Mouse (Mus musculus) heart, embryonic 12.5 days (tissue): ENCODE data around the gene Cda. TPM values are rescaled to one million over a fixed set of nuclear protein-coding genes. Genes with fewer than 3 reads are reported as not detected.

Source experiments
- ATAC-seq: fragments of 200-750 bp; cut with Nextera tagmentation; 2 replicates; pipeline ENCODE4 v1.8.0; 2017; ENCODE audit warnings: moderate TSS enrichment, moderate library complexity; ENCODE audit not compliant: insufficient number of reproducible peaks, low FRiP score
- H3K27ac ChIP-seq: fragments of 300-500 bp; sonication (generic); 2 replicates; pipeline ENCODE4 v1.5.1; 2016; ENCODE audit warnings: mild to moderate bottlenecking, moderate library complexity; ENCODE audit not compliant: poor library complexity, severe bottlenecking
- H3K27me3 ChIP-seq: fragments of 300-500 bp; sonication (generic); replicated peaks from 2 replicates; pipeline ENCODE4 v1.6.1; 2016; ENCODE audit warnings: mild to moderate bottlenecking, moderate library complexity
- H3K36me3 ChIP-seq: fragments of 300-500 bp; sonication (generic); 2 replicates; pipeline ENCODE4 v1.6.1; 2016; ENCODE audit warnings: mild to moderate bottlenecking, moderate library complexity
- H3K4me1 ChIP-seq: fragments of 300-500 bp; sonication (generic); replicated peaks from 2 replicates; pipeline ENCODE4 v1.6.1; 2016; ENCODE audit warnings: mild to moderate bottlenecking
- H3K4me2 ChIP-seq: fragments of 300-500 bp; sonication (generic); 2 replicates; pipeline ENCODE4 v1.6.1; 2016; ENCODE audit warnings: mild to moderate bottlenecking, moderate library complexity
- H3K4me3 ChIP-seq: fragments of 300-500 bp; sonication (generic); 2 replicates; pipeline ENCODE4 v1.5.1; 2016; ENCODE audit warnings: mild to moderate bottlenecking
- H3K9ac ChIP-seq: fragments of 300-500 bp; sonication (generic); 2 replicates; pipeline ENCODE4 v1.6.1; 2016; ENCODE audit warnings: mild to moderate bottlenecking, moderate library complexity
- H3K9me3 ChIP-seq: fragments of 300-500 bp; sonication (generic); replicated peaks from 2 replicates; pipeline ENCODE4 v1.6.1; 2016; ENCODE audit warnings: mild to moderate bottlenecking, moderate library complexity
- WGBS: fragments of 180-500 bp; shearing (Covaris S2); methylation state at CpG from one replicate; pipeline ENCODE4 v1.1.7; 2016; 5-methylcytosine and 5-hydroxymethylcytosine counted together
- polyA plus RNA-seq: library from polyadenylated mRNA; unstranded; fragments of >200 nt; fragmentation: Nextera tagmentation; extraction: Ambion mirVana; gene quantifications from 2 replicates; pipeline ENCODE4 v1.2.1, GENCODE M21; 2016

Gene Cda
- polyA plus RNA-seq, 1 experiment from 2014 or later: 10.9 TPM

DNA sequence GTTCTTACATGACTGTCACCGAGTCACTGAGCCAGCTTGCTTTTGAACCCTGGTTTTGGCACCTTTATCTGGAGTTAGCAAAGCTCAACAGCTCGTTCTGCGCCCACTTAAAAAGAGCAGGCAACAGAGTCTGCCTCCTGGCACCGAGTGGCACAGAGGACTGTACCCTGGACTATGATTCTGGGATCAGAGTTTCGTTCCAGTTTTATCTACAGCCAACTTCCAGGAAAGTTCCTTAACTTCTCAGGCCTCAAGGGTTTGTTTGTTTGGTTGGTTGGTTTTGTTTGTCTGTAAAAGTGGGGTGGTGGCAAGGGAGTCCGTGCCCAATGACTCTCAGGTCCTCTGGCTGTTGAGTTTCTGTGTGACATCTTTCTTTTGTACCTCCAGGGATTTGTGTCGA lies 19.1 kb downstream of the Cda start:
- ATAC-seq: no peak
- Histone ChIP-seq H3K27ac (no peak overlapping the region), H3K27me3 (peaks cover 24% of the 10 kb centered on the region), H3K36me3 (no peaks in the 10 kb centered on the region), H3K9ac (no peak overlapping the region), H3K9me3 (no peaks in the 10 kb centered on the region), H3K4me1 (peaks cover 4% of the 10 kb centered on the region), H3K4me2 (no peak overlapping the region), H3K4me3 (no peak overlapping the region)
- WGBS: 70% methylated on average over 7 of the region's 7 CpGs

DNA sequence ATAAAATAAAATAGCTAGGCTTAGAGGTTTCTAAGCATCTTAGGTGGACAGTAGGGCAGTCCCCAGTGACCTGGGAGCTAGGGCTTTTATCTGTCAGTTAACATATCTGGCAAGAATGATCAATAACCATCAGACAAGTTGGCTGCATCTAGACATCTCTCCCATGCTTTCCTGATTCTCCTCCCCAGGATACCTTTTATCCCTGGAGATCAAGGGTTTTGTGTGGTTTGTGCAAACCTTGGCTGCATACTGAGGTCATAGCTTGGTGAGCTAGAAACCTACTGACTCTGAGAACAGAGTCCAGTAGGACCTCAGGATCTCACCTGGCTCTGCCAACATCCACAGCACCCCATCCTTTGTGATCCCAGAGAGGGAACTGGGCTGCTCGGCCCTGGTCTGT lies 20.5 kb downstream of the Cda start:
- Histone ChIP-seq H3K4me1 (peaks cover 18% of the 10 kb centered on the region), H3K27ac (no peak overlapping the region), H3K4me2 (no peak overlapping the region), H3K9ac (no peak overlapping the region), H3K4me3 (no peak overlapping the region), H3K9me3 (no peaks in the 10 kb centered on the region), H3K36me3 (no peaks in the 10 kb centered on the region), H3K27me3 (peaks cover 19% of the 10 kb centered on the region)
- 69% methylated on average over 1 of the region's 1 CpGs for WGBS
- ATAC-seq: no peak

DNA sequence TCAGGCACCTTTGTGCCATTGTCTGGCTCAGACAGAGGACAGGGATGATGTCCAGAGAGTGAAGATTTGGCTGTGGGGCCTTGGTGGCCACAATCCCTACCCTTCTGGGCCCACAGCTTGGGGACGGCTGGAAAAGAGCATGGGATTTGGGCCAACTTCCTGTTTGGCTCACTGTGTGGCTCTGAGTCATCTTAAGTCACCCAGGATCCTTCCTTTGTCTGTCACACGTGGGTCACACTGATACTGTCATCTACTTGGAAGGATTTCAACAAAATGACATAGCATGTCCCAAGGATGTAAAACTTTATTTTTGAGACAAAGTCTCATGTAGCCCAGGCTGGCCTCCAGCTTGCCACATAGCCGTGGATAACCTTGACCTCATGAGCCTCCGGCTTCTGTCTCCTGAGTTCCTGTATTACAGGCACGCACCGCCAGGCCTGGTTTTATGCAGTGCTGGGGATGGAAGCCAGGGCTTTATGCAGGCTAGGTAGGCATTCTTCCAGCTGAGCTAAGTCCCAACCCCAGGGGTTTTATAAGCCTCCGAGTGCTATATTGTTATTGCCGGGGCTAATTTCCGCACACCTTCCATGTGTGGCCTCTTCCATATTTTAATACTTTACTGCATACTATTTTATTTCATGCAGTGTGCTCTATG lies 22.8 kb downstream of the Cda start:
- H3K27ac ChIP-seq: no peak overlapping the region
- no peak overlapping the region for H3K4me2 ChIP-seq
- H3K36me3 ChIP-seq: no peaks in the 10 kb centered on the region
- H3K4me1 ChIP-seq: peaks cover 26% of the 10 kb centered on the region
- H3K4me3 ChIP-seq: no peak overlapping the region
- H3K9ac ChIP-seq: no peak overlapping the region
- ATAC-seq: no peak
- WGBS: 68% methylated on average over 9 of the region's 9 CpGs
- peaks cover 15% of the 10 kb centered on the region; the same call in 1 of the 2 replicates for H3K27me3 ChIP-seq
- H3K9me3 ChIP-seq: no peaks in the 10 kb centered on the region

DNA sequence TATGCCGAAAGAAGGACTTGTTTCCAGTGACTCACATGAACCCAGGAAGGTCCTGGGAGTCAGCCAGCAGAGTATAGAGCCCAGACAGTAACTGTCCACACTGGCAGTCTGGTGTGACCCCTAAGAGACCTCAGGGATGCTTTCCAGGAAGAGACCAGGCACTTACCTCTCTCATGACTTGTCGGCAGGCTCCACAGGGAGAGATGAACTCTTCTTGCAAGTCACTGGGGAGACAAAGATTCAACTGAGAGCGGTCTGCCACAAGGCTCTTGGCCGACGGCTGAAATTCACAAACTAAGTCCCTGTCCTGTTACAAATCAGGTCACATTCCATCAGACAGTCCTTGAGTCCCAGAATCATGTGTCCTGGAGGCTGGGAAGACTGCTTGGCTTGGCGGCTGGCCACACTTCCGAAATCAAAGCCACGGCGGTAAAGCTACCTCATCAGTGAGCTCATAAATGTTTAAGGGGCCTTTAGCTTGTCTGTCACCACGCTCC lies 24.4 kb downstream of the Cda start:
- no peak for ATAC-seq
- Histone ChIP-seq H3K27me3 (0 out of 2 replicates have a peak, but pooled peaks cover 7% of the 10 kb centered on the region), H3K9ac (0 out of 2 replicates have a peak overlapping the region, but pooled peaks have one; percentile 18), H3K36me3 (no peaks in the 10 kb centered on the region), H3K4me3 (no peak overlapping the region), H3K9me3 (no peaks in the 10 kb centered on the region), H3K4me1 (peaks cover 26% of the 10 kb centered on the region), H3K27ac (peak overlapping the region; percentile 87), H3K4me2 (peak overlapping the region; percentile 33)
- WGBS: 40% methylated on average over 10 of the region's 10 CpGs

DNA sequence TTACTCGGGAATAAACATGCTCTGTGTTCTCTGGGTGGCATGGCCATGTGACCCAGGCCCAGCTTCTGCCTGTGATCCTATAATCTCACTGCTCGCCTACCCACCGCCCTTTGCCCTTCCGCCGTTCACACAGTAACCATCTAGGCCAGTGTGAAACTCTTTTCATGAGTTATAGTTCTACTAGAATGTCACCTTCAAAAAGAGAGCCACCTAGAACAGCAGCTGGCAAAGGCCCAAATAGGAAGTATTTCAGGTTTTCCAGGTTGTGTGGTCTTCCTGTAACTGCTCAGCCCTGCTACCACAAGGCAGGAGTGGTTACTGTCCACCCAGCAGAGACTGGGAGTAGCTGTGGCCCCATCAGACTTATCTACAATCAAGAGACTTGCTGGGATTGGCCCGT lies 25.0 kb downstream of the Cda start:
- ATAC-seq: no peak
- H3K27ac ChIP-seq: peak overlapping the region; percentile 87
- no peaks in the 10 kb centered on the region for H3K36me3 ChIP-seq
- peak overlapping the region; percentile 33 for H3K4me2 ChIP-seq
- H3K4me3 ChIP-seq: no peak overlapping the region
- peaks cover 26% of the 10 kb centered on the region for H3K4me1 ChIP-seq
- no peaks in the 10 kb centered on the region for H3K9me3 ChIP-seq
- 0 out of 2 replicates have a peak overlapping the region, but pooled peaks have one; percentile 18 for H3K9ac ChIP-seq
- 0 out of 2 replicates have a peak, but pooled peaks cover 2% of the 10 kb centered on the region for H3K27me3 ChIP-seq
- WGBS: 71% methylated on average over 6 of the region's 6 CpGs

DNA sequence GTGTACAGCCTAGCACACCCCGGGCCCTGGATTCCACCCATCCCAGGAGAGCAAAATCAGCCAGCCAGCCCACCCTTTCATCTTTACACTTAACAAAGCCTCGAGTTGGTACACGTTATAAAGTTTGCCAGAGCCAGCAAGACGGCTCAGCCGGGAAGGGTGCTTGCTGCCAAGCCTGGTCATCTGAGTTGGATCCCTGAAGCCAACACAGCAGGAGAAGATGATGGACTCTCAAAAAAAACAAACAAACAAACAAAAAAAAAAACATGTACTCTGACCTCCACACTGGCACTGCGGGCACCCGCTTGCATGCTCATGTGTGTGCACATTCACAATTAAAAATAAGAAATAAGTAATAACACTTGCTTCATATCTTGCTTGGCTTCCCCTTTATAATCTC lies 25.7 kb downstream of the Cda start:
- Histone ChIP-seq H3K9me3 (no peaks in the 10 kb centered on the region), H3K36me3 (no peaks in the 10 kb centered on the region), H3K4me3 (no peak overlapping the region), H3K27me3 (no peaks in the 10 kb centered on the region), H3K4me1 (peaks cover 26% of the 10 kb centered on the region), H3K4me2 (no peak overlapping the region), H3K9ac (no peak overlapping the region), H3K27ac (no peak overlapping the region; the same call in 1 of the 2 replicates)
- no peak for ATAC-seq
- 77% methylated on average over 7 of the region's 7 CpGs for WGBS

DNA sequence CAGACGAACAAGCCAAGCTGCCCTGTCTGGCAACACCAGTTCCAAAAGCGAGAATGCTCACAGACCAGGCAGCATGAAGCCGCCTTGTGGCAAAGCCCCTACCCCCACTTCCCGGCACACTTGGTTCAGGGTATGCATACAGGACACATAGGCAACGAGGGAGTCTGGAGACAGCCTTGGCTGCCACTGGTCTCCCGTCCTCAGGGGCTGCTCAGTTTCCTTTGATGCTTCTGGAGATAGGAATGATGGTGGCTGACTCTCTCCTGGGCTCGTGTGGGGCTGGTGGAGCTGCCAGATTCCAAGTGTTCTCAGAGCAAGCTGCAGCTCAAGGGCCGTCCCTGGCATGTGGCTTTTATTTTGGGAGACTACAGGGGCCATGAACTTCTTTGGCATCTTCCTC lies 26.4 kb downstream of the Cda start:
- no peak overlapping the region for H3K9ac ChIP-seq
- WGBS: 48% methylated on average over 8 of the region's 8 CpGs
- H3K27ac ChIP-seq: no peak overlapping the region
- H3K9me3 ChIP-seq: no peaks in the 10 kb centered on the region
- H3K4me3 ChIP-seq: no peak overlapping the region
- H3K4me1 ChIP-seq: peaks cover 26% of the 10 kb centered on the region
- no peak for ATAC-seq
- H3K36me3 ChIP-seq: no peaks in the 10 kb centered on the region
- H3K27me3 ChIP-seq: no peaks in the 10 kb centered on the region
- H3K4me2 ChIP-seq: no peak overlapping the region

DNA sequence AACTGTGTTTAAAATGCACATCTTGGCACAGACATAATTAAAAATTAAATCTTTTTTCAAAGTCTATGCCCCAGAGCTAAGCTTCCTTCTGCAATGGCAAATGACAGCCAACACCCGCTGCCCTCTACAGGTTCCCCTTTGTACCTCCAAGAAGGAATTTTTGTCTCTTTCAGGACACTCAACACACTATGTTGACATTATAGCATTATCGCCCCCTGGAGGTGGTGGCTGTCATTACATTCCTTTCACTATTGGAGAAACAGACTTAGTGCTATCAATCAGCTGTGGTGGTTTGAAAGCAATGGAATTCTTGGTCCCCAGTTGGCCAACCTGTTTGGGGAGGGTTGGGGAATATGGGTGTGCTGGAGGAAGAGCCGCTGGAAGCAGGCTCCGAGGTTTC lies 27.8 kb downstream of the Cda start:
- WGBS: 39% methylated on average over 4 of the region's 4 CpGs
- H3K27ac ChIP-seq: no peak overlapping the region
- no peak overlapping the region for H3K4me2 ChIP-seq
- no peaks in the 10 kb centered on the region for H3K27me3 ChIP-seq
- H3K4me3 ChIP-seq: no peak overlapping the region
- H3K9me3 ChIP-seq: no peaks in the 10 kb centered on the region
- no peaks in the 10 kb centered on the region for H3K36me3 ChIP-seq
- H3K4me1 ChIP-seq: peaks cover 26% of the 10 kb centered on the region
- ATAC-seq: no peak
- no peak overlapping the region for H3K9ac ChIP-seq

DNA sequence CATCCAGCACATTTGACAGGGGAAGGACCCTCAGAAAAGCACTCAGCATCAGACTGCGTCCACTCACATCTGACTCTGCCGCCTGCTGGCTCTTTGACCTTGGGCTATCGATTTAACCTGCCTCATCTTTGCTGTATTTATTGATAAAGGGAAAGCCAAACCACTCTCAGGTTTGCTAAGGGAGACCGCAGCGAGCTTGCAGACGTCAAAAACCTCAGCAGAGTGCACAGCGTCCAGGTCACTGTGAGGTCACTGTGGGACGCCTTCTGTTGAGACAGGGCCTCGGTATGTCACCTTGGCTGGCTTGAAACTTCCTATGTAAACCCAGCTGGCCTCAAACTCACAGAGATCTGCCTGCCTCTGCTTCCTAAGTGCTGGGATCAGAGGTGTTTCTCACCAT lies 30.5 kb downstream of the Cda start:
- H3K27me3 ChIP-seq: no peaks in the 10 kb centered on the region
- 68% methylated on average over 9 of the region's 9 CpGs for WGBS
- H3K9ac ChIP-seq: no peak overlapping the region; the same call in 1 of the 2 replicates
- H3K4me2 ChIP-seq: no peak overlapping the region
- no peaks in the 10 kb centered on the region for H3K36me3 ChIP-seq
- H3K4me1 ChIP-seq: peaks cover 12% of the 10 kb centered on the region; the same call in 1 of the 2 replicates
- no peak for ATAC-seq
- H3K9me3 ChIP-seq: no peaks in the 10 kb centered on the region
- H3K4me3 ChIP-seq: no peak overlapping the region
- H3K27ac ChIP-seq: no peak overlapping the region

DNA sequence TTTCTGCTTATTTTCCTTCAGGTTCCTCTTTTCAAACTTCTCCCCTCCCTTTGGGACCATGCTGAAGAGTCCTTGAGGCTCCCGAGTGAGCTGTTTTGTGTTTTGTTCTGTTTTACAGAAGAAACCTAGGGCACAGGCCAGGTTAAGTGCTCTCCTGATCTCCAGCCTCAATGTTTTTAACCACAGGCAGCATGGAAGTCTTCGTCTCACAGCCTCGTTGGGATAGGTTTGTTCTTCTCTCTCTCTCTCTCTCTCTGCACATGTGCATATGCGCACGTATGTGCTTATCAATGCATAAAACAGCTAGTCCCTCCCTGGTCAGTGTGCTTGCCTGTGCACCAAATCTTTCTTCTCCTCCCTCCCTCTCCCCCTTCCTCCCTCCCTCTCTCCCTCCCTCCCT lies 30.9 kb downstream of the Cda start:
- Histone ChIP-seq H3K9ac (no peak overlapping the region; the same call in 1 of the 2 replicates), H3K27me3 (0 out of 2 replicates have a peak, but pooled peaks cover 2% of the 10 kb centered on the region), H3K27ac (no peak overlapping the region), H3K9me3 (no peaks in the 10 kb centered on the region), H3K36me3 (no peaks in the 10 kb centered on the region), H3K4me1 (peaks cover 12% of the 10 kb centered on the region; the same call in 1 of the 2 replicates), H3K4me2 (no peak overlapping the region), H3K4me3 (no peak overlapping the region)
- WGBS: 60% methylated on average over 5 of the region's 5 CpGs
- ATAC-seq: no peak

DNA sequence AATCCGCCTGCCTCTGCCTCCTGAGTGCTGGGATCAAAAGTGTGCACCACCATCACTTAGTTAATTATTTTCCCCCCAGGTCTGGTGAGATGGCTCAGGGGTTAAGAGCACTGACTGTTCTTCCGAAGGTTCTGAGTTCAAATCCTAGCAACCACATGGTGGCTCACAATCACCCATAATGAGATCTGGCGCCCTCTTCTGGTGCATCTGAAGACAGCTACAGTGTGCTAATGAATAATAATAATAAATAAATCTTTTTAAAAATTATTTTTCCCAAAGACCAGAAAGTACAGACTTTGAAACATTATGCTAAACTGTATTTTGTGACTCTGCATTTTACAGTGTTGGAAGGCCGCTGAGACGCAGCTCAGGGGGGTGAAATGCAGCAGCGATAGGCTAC lies 32.1 kb downstream of the Cda start:
- 82% methylated on average over 6 of the region's 6 CpGs for WGBS
- Histone ChIP-seq H3K9me3 (no peaks in the 10 kb centered on the region), H3K4me1 (peaks cover 4% of the 10 kb centered on the region; the same call in 1 of the 2 replicates), H3K4me2 (no peak overlapping the region), H3K9ac (no peak overlapping the region), H3K36me3 (no peaks in the 10 kb centered on the region), H3K27me3 (peaks cover 13% of the 10 kb centered on the region; the same call in 1 of the 2 replicates), H3K4me3 (no peak overlapping the region), H3K27ac (no peak overlapping the region)
- ATAC-seq: no peak
